ENCODE assay signal across 11 mouse cellular contexts in genomic region chr1:13834860-13835840, GRCm38 (mm10).
DNase-seq lines count a peak whose midpoint lies in the region; ATAC-seq and TF ChIP-seq lines count a peak whose summit lies in the region.
"Had no signal": no experiment of that assay in that cellular context is flagged by ENCODE, and none has a peak within 500 bp of the region (broad histone marks: within the 10 kb centered on the region; RNA-seq: fewer than 3 reads in every experiment).

No protein-coding gene starts in this region.

- peak; percentile 70 for DNase-seq in embryonic facial prominence, embryonic 11.5 days (ENCODE audit: low spot score)
- peak; percentile 34 for DNase-seq in hindbrain, postnatal 0 days (ENCODE audit: low spot score)
- DNase-seq in urinary bladder, postnatal 25 days (ENCODE audit: low spot score) = no peak
- DNase-seq in layer of hippocampus, adult 11-12 months (ENCODE audit: low spot score) = no peak
- DNase-seq in cerebellum, adult 18-20 months = no peak
- no peak for DNase-seq in kidney, adult 9 months
- DNase-seq: adrenal gland, adult 8-10 months; right cerebral cortex, postnatal 14 days had no signal

- H3K27me3 ChIP-seq in C2C12 (ENCODE audit: control insufficient read depth, insufficient read depth, insufficient read length) = no peaks in the 10 kb centered on the region
- no peaks in the 10 kb centered on the region for H3K27me3 ChIP-seq in embryonic facial prominence, embryonic 11.5 days (ENCODE audit: control insufficient read depth, insufficient read depth, low read length)
- H3K27me3 ChIP-seq in hindbrain, postnatal 0 days (ENCODE audit: insufficient read depth, low read length) = no peaks in the 10 kb centered on the region
- no peaks in the 10 kb centered on the region for H3K27me3 ChIP-seq in midbrain, embryonic 15.5 days (replicated peaks)
- H3K27me3 ChIP-seq: kidney, embryonic 15.5 days had no signal

- H3K27ac ChIP-seq in embryonic facial prominence, embryonic 11.5 days (replicated peaks; ENCODE audit: low read depth, low read length) = no peak overlapping the region
- no peak overlapping the region for H3K27ac ChIP-seq in hindbrain, postnatal 0 days
- no peak overlapping the region for H3K27ac ChIP-seq in midbrain, embryonic 15.5 days
- H3K27ac ChIP-seq: kidney, embryonic 15.5 days had no signal

- no peak for TF ChIP-seq CTCF in C2C12 (IDR thresholded peaks at IDR 0.05; ENCODE audit: control insufficient read depth, insufficient read depth, insufficient read length)
- no peak for TF ChIP-seq CTCF in hindbrain, postnatal 0 days (IDR thresholded peaks at IDR 0.05; ENCODE audit: low read depth)

- no peak overlapping the region for H3K4me2 ChIP-seq in embryonic facial prominence, embryonic 11.5 days (ENCODE audit: low read depth, low read length)
- no peak overlapping the region for H3K4me2 ChIP-seq in hindbrain, postnatal 0 days (ENCODE audit: low read depth, low read length)
- H3K4me2 ChIP-seq in midbrain, embryonic 15.5 days = no peak overlapping the region
- H3K4me2 ChIP-seq: kidney, embryonic 15.5 days had no signal

- no peaks in the 10 kb centered on the region for H3K36me3 ChIP-seq in C2C12 (ENCODE audit: control insufficient read depth, insufficient read depth)
- H3K36me3 ChIP-seq in embryonic facial prominence, embryonic 11.5 days (replicated peaks; ENCODE audit: control insufficient read depth, insufficient read depth, low read depth, low read length) = no peaks in the 10 kb centered on the region
- no peaks in the 10 kb centered on the region for H3K36me3 ChIP-seq in hindbrain, postnatal 0 days (ENCODE audit: insufficient read depth, low read length)
- no peaks in the 10 kb centered on the region for H3K36me3 ChIP-seq in midbrain, embryonic 15.5 days (replicated peaks)
- H3K36me3 ChIP-seq: kidney, embryonic 15.5 days had no signal

- H3ac ChIP-seq in C2C12 (ENCODE audit: control insufficient read depth, insufficient read length, low read depth) = no peak overlapping the region

- H3K79me2 ChIP-seq in C2C12 (ENCODE audit: control insufficient read depth, insufficient read depth) = no peaks in the 10 kb centered on the region

- H3K4me1 ChIP-seq in embryonic facial prominence, embryonic 11.5 days (ENCODE audit: control insufficient read depth, insufficient read depth, low read length) = no peaks in the 10 kb centered on the region
- H3K4me1 ChIP-seq in hindbrain, postnatal 0 days (ENCODE audit: insufficient read depth, low read length) = no peaks in the 10 kb centered on the region
- peaks cover 6% of the 10 kb centered on the region; the same call in 1 of the 2 replicates for H3K4me1 ChIP-seq in midbrain, embryonic 15.5 days
- H3K4me1 ChIP-seq: kidney, embryonic 15.5 days had no signal

- no peaks in the 10 kb centered on the region for H3K79me3 ChIP-seq in C2C12 (ENCODE audit: low read depth)

- peak; percentile 81 for ATAC-seq in embryonic facial prominence, embryonic 11.5 days (replicated peaks; ENCODE audit: insufficient number of reproducible peaks, low FRiP score, low TSS enrichment, low read depth)
- peak; percentile 74 for ATAC-seq in hindbrain, postnatal 0 days
- ATAC-seq in midbrain, embryonic 15.5 days (replicated peaks) = peak; percentile 78

- H3K9me3 ChIP-seq in embryonic facial prominence, embryonic 11.5 days (replicated peaks; ENCODE audit: control insufficient read depth, low read length) = no peaks in the 10 kb centered on the region
- no peaks in the 10 kb centered on the region for H3K9me3 ChIP-seq in hindbrain, postnatal 0 days (ENCODE audit: low read length)
- no peaks in the 10 kb centered on the region for H3K9me3 ChIP-seq in midbrain, embryonic 15.5 days
- H3K9me3 ChIP-seq: kidney, embryonic 15.5 days had no signal

- 46% methylated on average over 12 of the region's 12 CpGs for WGBS in embryonic facial prominence, embryonic 11.5 days
- WGBS in hindbrain, postnatal 0 days = 58% methylated on average over 12 of the region's 12 CpGs
- WGBS in midbrain, embryonic 15.5 days = 41% methylated on average over 12 of the region's 12 CpGs

- no peak overlapping the region for H3K9ac ChIP-seq in embryonic facial prominence, embryonic 11.5 days (replicated peaks; ENCODE audit: low read length)
- H3K9ac ChIP-seq in hindbrain, postnatal 0 days (replicated peaks; ENCODE audit: low read length) = no peak overlapping the region
- no peak overlapping the region for H3K9ac ChIP-seq in midbrain, embryonic 15.5 days
- H3K9ac ChIP-seq: kidney, embryonic 15.5 days had no signal

- no peak overlapping the region for H3K4me3 ChIP-seq in C2C12 (ENCODE audit: insufficient read depth, poor library complexity, severe bottlenecking)
- H3K4me3 ChIP-seq in embryonic facial prominence, embryonic 11.5 days (ENCODE audit: low read depth, low read length) = no peak overlapping the region
- no peak overlapping the region for H3K4me3 ChIP-seq in hindbrain, postnatal 0 days (ENCODE audit: low read length)
- H3K4me3 ChIP-seq in midbrain, embryonic 15.5 days = no peak overlapping the region
- H3K4me3 ChIP-seq: kidney, embryonic 15.5 days had no signal

TF ChIP-seq in C2C12, 6 proteins besides CTCF, POLR2A, EP300 and RAD21:
- no peak for TF ChIP-seq MAX (IDR thresholded peaks at IDR 0.05)
- peak; percentile 42 for TF ChIP-seq MYOD1 (IDR thresholded peaks at IDR 0.05; ENCODE audit: control insufficient read depth, insufficient read length, low read depth)
- no peak for TF ChIP-seq USF1 (IDR thresholded peaks at IDR 0.05; ENCODE audit: low read depth)

Comparison
In these comparisons a context has a peak if more than half of its experiments do, and no peak if none do; other contexts are left out.
1. DNase-seq: peak in embryonic facial prominence, embryonic 11.5 days (single experiment) and hindbrain, postnatal 0 days (single experiment); none in urinary bladder, postnatal 25 days (single experiment), layer of hippocampus, adult 11-12 months (single experiment), cerebellum, adult 18-20 months (0 of 2) and kidney, adult 9 months (single experiment).
2. Peak in every context shown above with its lines, with median percentiles within 50 percentile points of each other: ATAC-seq.